Mouse (Mus musculus): ENCODE measurements around the gene Aatk.

GRCm38 (mm10) chr11:120048252-120048556 lies 1.2 kb upstream of the Aatk start:
- peak; percentile 36 for TF ChIP-seq CTCF (IDR thresholded peaks at IDR 0.05; ENCODE audit: low read depth, low read length)
- no peak for TF ChIP-seq EP300 (IDR thresholded peaks at IDR 0.05; ENCODE audit: insufficient read depth, low read depth, low read length)
- TF ChIP-seq POLR2A (IDR thresholded peaks at IDR 0.05; ENCODE audit: insufficient read depth, low read length), result no peak
